Mouse (Mus musculus): ENCODE measurements around the gene Nifk. TPM values are rescaled to one million over a fixed set of nuclear protein-coding genes. Genes with fewer than 3 reads are reported as not detected.

Gene Nifk
- polyA plus RNA-seq, 1 experiment: not detected

DNA sequence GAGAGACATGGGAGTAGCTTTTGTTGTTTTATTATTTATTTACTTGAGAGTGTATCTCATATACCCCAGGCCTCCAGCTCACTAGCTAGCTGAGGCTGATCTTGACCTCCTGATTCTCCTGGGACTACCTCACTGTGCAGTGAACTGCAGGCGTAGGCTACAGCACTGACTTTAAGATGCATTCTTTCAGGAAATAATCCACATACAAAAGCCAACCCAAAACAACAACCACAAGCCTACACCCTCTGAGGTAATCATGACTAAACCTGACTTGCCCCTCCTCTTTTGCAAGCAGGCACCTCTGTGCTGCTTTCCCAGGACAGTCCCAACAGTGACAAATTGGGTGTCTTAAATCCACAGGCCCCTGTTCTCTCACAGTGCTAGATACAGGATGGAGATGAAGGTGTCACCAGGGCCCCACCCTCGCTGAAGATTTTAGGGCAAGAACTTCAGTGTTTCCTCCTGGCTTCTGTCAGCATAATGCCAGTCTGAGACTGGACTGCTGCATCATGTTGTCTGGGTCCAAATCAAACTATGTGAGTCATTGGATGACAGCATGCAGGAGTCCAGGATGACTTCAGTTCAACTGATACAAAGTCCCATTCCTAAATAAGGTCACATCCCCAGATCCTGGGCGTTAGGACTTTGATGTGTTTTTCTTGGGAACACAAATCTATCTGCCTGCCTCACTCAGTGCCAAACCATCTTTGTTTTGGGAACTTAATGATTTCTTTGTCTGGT is 47.3 kb downstream of the Nifk start:
- H3K4me1 ChIP-seq (ENCODE audit: control insufficient read depth, insufficient read depth, low read length): no peaks in the 10 kb centered on the region
- TF ChIP-seq POLR2A (IDR thresholded peaks at IDR 0.05; ENCODE audit: insufficient read depth, low read depth, low read length) (no peak), CTCF (IDR thresholded peaks at IDR 0.05; ENCODE audit: insufficient read depth, low read depth, low read length) (no peak)
- H3K4me3 ChIP-seq (ENCODE audit: insufficient read depth, low read depth, low read length): no peak overlapping the region
- no peak overlapping the region for H3K27ac ChIP-seq (ENCODE audit: insufficient read depth, low read depth, low read length)
- 70% methylated on average over 3 of the region's 3 CpGs for WGBS

DNA sequence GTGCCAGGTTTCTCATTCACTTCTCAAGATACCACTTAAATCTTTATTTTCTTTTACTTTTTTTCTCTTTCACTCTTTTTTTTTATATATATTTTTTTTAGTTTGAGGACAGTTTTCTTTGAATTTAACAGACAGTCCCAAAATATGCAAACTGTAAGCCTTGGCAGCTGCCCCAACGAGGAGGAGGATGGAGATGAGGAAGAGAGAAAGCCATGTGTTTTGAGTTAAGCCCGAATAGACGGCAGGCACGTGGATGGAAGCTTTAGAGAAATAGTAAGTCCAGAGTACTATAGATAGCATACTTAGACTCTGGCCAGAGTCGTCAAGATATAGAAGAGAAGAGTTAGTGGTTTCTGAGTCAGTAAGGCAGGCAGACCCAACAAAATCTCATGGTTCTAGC is 56.1 kb downstream of the Nifk start:
- Histone ChIP-seq H3K27ac (ENCODE audit: insufficient read depth, low read depth, low read length) (no peak overlapping the region), H3K4me1 (ENCODE audit: control insufficient read depth, insufficient read depth, low read length) (no peaks in the 10 kb centered on the region), H3K4me3 (ENCODE audit: insufficient read depth, low read depth, low read length) (no peak overlapping the region)
- 69% methylated on average over 5 of the region's 5 CpGs for WGBS
- TF ChIP-seq CTCF (IDR thresholded peaks at IDR 0.05; ENCODE audit: insufficient read depth, low read depth, low read length): no peak
- no peak for TF ChIP-seq POLR2A (IDR thresholded peaks at IDR 0.05; ENCODE audit: insufficient read depth, low read depth, low read length)

DNA sequence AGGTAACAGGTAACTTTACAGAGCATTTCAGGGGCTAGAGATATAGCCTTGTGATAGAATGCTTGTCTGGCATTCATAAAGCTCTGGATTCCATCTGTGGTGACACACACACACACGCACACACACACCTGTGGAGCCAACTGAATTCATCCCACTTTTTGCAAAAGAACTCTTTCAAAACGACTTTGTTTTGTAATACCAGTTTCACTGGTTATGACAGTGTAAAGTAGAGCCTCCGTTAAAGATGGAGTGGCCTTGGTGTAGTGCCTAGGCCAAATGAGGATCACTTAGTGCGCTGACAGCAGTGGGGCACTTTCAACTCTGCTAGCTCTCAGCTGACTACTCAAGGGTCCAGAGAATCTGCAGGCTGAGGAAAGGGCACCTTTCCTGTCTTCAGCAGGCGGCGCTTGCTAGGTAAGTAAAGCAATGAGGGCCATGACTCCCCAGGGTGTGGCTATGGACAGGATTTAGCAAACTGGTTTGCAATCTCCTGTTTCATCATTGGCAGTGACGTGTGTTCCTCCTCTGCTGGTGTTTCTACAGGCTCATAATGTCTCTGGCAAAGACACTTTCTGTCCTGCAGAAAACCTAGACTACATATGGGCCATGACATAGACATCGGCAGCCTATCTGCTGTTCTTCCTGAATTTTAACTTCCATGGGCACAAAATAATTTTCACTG is 58.6 kb downstream of the Nifk start:
- 83% methylated on average over 8 of the region's 8 CpGs for whole genome bisulfite sequencing
- TF ChIP-seq CTCF (IDR thresholded peaks at IDR 0.05; ENCODE audit: insufficient read depth, low read depth, low read length) (no peak), POLR2A (IDR thresholded peaks at IDR 0.05; ENCODE audit: insufficient read depth, low read depth, low read length) (no peak)
- no peaks in the 10 kb centered on the region for H3K4me1 ChIP-seq (ENCODE audit: control insufficient read depth, insufficient read depth, low read length)
- H3K27ac ChIP-seq (ENCODE audit: insufficient read depth, low read depth, low read length): no peak overlapping the region
- H3K4me3 ChIP-seq (ENCODE audit: insufficient read depth, low read depth, low read length): no peak overlapping the region

Other genes with a start within 250 kb of the Nifk start
- not detected in 2 replicates for gene Gm29106, start 145.3 kb upstream of the Nifk start, polyA plus RNA-seq (2012; ENCODE audit: insufficient read depth, insufficient read length, low replicate concordance, missing spikeins)
- 64.7 TPM in 1 of 2 replicates, not detected in the other for gene Tsn, start 10.1 kb upstream of the Nifk start, polyA plus RNA-seq (2012; ENCODE audit: insufficient read depth, insufficient read length, low replicate concordance, missing spikeins)
- gene Clasp1, start 67.2 kb downstream of the Nifk start, polyA plus RNA-seq (2012; ENCODE audit: insufficient read depth, insufficient read length, low replicate concordance, missing spikeins): 160 and 347 TPM in 2 replicates

Data from olfactory bulb, adult 2 months (tissue).